Mouse (Mus musculus): Measurements from ENCODE around the gene Tmem274.
"Not testable (repeated sequence)": the region's sequence is repeated elsewhere in the genome, so short reads cannot be mapped to it uniquely, and the experiment has no call there.

GRCm38 (mm10) chr4:149457163-149457562 is 20.0 kb upstream of the Tmem274 start:
- not testable (repeated sequence) for TF ChIP-seq POLR2A (IDR thresholded peaks at IDR 0.05; ENCODE audit: low read depth, low read length); CTCF (IDR thresholded peaks at IDR 0.05; ENCODE audit: extremely low read depth, insufficient read length, insufficient replicate concordance, low read depth, low read length)

Data from small intestine, adult 2 months (tissue).